Mouse (Mus musculus) embryo, embryonic 9.5 days (tissue): ENCODE results near the gene Ntm.

Experiments
- DNase-seq: peaks from one replicate; pipeline ENCODE4 v3.0.0-alpha.2; 2017; ENCODE audit errors: extremely low spot score

Ntm gene

DNA sequence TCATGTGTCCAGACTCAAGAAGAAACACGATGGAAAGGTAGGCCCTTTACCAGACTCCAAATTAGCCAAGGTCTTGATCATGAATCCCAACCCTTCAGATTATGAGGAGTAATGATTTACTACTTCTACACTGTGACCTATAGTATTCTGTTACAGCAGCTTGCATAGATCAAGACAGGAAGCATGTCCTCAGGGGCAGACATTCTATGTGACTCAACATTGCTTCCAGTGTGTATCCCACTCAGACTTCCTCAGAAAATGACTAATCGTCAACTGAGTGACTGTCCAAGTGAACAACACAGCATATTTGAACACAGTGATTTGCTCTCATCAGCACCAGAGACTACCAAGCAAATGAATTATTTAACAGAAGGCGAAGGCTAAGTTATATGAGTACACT, 632.5 kb downstream of the Ntm start:
- no peak for DNase-seq

DNA sequence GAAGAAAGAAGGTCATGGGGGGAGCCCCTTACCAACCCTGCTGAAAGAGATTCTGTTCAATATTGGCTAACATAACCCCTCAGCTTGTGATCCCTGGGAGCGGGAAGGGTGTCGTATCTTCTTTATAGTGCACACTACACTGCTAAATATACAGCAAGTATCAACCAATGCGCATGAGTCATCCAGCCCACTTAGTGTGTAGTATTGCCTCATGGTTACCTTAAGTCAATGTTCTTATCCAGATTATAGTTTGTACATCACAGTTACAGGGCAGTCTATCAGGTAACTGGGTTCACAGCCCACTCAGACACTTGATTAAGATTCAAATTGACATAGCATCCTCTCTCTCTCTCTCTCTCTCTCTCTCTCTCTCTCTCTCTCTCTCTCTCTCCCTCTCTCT, 636.7 kb downstream of the Ntm start:
- DNase-seq: no peak

DNA sequence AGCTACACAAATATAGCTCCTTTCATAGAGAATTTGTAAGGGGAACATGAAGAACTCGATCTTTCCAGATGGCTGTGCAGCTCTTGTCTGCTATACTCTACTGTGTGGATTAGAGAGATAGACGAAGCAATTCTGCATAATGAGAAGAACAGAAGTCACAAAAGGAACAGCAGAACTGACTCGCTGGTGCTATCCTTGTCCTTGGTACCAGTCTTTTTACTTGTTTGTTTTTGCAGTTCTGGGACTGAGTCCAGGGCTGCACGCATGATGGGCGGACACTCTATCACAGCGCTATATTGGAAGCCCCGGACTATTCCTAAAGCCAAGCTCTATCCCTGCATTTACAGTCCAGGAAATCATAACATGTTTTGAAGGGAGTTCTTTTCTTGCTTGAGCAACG, 637.8 kb downstream of the Ntm start:
- DNase-seq: no peak

DNA sequence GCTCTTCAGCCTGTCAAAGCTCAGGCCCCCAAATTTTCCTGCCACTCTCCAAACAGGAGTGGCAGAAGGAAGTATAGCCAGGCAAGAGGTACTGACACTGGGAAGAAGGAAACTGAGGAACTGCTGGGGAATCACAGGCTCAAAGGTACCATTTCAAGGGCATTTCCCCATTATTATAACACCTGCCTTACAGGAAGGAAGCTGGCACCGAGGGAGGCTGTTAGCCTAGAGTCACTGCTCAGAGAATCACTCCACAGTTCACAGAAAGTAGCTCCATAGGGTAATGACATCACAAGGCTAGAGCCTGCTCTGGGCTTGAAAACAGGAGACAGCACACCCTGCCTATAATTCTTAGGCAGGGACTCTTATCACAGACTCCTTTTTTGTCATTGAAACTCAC, 643.7 kb downstream of the Ntm start:
- DNase-seq: no peak

DNA sequence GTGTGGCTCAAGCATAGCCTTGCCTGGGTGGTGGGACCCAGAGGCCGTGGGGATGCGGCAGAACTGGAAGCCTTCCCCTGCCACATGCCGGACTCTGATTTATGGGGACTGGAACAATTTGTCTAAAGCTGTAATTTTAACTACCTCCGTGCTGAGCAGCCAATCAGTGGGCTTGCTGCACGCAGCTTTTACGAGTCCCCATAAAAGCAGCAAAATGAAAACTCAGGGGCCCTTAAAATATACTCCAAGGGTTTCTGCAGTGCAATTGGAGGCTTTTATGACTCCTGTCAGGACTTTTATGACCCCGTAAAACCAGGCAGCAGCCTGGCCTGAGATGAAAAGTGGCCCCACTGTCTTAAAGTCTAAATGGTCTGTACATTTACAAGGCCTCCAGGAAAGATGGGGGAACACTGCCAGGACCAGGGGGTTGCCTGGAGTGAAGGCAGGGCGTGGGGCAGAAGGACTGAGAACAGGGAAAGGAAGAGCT, 644.2 kb downstream of the Ntm start:
- DNase-seq: peak; percentile 15

DNA sequence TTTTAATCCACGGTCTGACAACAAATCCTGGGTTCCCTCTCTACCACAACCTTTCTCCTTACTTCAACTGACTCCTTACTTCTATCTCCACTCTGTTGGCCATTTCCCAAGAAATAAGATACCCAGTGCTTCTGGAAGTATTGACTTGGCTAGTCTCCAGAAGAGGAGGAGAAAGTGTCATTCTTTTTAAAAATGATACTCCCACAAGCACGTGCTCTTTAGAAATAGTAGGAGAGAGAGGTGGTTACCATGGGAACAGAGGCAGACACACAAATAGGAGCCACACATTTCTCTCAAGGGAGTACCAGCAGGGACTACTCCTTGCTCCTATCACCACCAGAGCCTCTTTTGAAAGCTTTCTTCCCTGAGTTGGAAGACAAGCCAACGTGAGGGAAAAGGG, 645.3 kb downstream of the Ntm start:
- DNase-seq: peak; percentile 17

DNA sequence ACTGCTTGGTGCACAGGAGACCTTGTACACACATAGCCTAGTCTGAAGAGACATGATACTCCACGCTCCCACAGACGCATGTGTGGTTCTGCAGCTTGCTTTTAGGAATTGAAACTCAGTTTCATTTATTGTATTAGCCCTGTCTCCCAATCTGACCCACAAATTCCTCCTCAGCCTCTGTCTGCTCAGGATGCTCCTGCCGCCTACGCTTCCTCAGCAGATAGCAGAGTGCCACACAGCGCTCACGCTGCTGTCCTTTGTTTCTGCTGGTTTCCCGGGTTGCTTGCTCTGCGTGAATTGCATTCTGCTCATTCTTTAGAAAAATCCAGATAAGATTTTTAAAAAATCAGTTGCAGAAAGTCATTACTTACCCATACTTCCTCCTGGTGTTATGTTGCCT, 647.1 kb downstream of the Ntm start:
- DNase-seq: no peak

DNA sequence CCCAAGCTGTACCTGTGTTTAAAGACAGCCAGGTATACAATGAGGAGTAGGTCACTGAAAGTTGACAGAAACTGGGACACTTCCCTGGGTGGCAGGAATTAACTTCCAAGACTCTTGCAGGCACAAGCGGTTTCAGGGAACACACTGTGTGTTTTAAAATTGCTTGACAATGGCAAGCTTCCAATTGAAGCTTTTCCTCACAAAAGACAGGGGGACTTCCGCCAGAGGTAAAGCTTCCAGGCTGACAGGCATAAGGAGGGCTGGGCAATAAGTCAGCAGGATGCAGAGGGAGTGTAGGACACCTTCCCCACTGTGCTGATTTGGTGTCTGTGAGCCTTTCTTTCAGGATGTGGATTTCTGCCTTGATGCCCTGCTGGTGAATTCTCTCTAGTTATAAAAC, 656.0 kb downstream of the Ntm start:
- DNase-seq: no peak

DNA sequence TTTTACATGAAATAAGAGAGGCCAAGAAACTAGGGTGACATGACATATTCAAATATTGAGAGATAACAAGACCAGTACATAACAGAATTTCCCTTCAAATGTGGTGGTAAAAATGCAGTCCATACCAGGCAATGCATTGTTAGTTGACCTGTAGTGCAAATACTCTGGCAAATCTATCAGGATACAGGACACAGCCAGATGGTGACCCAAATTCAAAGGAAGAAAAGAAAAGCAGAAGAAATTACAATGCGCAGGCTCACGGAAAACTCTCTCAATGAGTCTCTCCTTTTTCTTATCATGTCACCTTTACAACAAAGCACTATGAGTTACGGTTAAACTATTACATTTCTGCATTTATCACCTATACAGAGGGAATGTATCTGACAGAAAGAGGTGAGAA, 664.6 kb downstream of the Ntm start:
- DNase-seq: no peak

DNA sequence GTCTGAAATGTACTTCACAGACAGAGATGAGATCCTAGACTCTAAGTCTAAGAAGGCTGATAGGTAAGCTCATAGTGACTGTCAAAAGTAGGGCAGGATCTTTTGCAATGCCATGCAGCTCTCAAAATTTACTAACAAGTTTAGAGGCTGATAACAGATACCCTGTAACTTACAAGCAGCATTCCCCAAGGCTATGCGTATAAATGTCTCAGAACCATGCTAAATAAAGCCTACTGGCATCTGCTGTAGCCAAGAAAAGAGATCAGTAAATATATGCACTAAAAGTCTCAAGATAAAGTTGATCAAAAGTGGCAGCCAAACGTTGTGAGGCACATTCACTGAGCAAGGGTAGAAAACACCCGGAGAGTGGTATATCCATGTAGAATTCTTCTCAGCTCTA, 666.2 kb downstream of the Ntm start:
- no peak for DNase-seq

DNA sequence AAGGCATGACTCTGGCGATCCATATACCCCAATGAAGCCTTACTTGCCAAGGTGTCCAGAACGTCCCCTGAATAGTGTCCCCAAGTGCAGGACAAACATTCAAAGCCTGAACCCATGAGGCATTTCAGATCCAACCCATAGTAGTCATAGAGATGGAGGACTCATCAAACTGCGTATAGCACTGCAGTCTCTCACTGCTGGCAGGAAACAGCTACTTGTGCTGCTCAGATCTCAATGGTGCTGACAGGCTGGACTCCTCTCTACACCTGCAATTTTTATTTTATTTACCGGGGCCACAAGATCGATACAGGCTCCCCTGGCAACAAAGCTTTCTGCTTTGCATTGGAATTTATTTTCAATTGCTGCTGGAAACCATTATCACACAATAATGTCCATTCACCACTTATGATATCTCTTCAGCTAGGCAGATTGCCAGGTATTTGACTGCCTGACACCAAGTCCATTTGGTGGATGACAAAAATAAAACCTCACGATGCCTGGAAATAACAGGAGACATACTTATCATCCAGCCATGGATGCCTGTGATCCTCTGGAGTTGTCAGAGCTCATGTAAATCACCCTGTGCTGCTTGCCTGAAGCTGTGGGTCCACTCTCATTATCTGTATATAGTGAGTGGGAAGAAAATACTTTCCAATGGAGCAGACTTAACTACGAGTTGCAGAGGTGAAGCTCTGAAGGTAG, 674.8 kb downstream of the Ntm start:
- no peak for DNase-seq

DNA sequence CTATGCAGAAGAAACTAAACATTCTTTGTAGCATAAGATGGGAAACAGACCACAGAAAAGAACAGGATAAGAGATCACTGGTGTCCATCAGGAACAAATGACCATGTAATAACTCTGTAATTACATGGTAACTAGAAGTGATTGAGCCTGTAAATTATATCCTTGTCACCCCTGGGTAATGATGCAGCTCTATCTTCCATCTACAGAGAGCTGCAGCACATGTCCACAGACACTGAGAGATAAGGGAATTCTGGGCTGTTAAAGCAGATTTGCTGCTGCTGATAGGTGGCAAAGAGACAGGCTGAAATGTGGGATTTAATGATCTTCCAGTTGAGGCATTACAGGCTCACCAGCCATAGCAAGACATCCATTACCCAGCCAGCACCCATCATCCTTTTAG, 677.8 kb downstream of the Ntm start:
- no peak for DNase-seq

DNA sequence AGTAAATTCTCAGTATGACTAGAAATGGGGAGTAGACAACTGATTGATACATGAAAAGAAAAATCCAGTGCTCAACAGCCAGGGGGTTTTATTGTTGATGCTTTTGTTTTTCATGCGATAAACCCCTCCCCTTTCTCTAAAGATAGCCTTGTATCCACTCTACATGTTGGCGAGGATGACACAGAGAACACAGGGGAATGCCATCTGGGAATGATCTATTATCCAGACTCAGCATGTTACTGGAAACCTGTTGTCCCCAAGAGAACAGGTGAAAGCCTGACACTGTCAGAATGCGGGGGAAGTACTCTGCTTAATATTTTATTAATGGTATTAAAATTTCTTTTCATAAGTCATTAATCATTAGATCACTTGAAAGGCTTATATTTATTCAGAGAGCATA, 690.1 kb downstream of the Ntm start:
- no peak for DNase-seq

DNA sequence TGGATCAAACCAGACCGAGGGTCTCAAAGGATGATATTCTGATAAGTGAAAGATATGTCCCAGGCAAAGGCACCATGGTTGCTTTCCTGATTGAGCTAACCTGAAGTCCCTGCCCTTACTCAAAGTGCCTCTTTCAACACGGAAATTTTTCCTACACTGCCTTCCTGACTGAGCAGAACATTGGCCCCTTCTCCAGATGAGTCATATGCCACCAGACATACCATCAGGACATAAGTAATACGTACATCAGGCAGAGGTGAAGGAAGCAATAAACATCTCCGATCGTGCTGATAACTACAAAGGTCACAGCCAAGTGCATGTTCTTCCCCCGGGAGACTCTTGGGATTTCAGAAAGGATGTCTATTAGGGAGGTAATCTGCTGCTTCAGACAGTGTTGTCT, 693.0 kb downstream of the Ntm start:
- no peak for DNase-seq

DNA sequence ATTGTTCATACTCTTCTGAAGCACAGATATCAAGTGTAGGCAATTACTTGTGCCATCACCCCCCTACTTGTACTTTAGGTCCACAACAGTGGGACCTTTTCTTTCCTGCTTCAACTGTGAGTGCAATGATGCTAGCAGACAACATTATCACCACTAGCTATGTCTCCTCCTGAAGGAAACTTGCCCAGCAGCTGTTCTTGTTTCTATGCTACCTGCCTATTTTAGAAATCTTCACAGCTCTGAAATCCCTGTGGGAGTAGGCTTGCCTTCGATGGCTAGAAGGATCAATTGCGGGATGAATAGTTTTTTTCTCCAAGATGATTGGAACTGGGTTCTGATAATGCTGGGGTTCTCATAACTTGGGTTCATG, 693.7 kb downstream of the Ntm start:
- DNase-seq: no peak

DNA sequence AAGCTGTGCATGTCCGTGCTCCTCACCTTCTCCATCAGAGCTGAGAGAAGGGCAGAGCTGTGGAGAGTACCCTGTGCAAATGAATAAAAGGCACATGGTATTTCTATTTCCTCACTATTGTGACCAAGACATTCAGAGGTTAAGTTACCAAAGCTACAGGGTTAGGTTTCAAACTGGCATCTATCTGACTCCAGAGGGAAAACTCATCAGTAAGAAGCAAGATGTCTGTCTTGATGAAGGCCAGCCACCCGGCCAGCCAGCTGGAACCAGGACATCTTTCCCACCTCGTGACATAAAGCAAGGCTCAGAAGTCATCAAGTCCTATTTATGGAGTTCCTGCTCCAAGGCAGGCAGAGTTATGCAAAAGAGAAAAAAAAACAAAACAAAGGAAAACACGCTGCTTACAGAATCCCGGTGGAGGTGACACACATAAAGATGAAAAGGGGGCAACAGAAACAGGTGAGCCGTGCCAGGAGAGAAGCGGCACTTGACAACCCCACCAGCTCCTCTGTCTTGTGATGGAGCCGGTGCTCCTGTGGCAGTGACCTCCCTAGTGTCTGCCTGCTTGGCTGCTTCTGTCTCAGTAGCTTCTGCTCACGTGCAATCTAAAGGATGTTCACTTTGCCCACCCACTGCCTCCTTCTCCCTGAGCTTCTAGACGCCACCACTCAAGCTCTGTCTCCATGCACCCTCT, 694.2 kb downstream of the Ntm start:
- peak; percentile 9 for DNase-seq

DNA sequence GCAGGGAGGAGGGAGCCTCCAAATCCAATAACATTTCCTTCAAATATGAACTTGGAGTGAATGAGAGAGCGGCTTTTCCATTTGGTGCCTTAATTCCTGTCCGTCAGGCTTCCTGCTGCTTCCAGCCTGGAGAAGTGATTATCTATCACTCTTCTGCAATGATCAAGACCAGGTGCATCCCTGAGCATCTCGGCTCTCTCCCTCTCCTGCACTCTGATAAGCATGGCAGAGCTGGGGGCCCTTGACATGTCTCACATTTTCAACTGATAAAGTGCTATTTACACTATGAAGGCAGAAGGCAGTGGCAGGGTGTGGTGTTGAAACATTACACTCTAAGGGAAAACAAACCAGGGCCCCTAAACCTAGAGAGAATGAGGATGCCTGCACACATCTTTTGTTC, 695.3 kb downstream of the Ntm start:
- DNase-seq: no peak

DNA sequence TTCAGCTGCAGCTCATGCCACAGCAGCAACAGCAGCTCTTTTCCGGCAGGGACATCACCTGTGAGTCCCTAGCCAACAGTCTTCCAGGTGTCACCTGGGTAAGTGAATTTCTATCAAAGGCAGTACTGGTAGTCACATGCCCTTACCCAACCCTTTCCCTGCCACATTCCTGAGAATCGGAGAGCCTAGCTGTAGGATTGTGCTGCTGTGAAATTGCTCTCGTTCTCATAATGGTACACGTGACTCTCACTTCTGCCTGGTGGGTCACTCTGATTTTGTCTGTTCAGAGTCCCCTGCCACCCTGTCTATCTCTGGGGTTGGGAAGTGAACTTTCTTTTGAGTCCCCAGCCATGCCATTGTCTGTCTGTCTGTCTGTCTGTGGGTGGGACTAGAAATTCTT, 697.8 kb downstream of the Ntm start:
- DNase-seq: no peak

DNA sequence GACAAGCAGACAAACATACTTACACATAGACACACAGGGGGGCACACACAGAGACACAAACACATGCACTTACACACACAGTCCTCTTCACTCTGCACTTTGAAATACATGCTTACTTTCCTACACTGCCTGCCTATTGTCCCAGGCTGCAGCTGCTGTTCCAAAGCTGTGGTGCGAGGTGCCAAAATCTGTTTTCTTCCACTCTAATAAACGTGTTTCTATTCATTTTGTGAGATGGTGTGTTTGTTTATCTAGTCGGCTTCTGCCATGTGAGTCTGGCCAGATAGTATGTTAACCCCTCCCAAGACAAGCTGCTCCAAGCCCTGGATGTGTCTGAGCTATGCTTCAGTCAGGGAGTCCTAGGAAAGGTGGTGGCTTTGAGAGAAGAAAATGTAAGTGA, 700.1 kb downstream of the Ntm start:
- DNase-seq: no peak

DNA sequence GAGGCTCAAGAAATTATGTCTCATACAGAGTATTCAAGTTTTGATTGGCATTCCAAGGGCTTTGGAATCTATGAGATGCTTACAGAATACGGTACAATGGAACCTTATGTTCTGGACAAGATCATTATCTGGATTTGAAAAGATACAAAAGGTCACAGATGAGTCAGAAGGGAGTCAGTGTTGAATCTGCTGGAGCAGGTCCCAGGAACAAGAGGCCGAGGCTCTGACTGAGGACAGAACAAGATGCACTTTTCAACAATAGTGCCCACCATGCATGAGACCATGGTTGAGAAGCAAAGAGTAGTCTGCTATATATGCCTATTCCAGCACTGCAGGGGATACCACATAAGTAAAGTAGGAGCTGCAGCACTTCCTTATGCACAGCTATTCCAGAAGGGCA, 710.1 kb downstream of the Ntm start:
- DNase-seq: no peak

DNA sequence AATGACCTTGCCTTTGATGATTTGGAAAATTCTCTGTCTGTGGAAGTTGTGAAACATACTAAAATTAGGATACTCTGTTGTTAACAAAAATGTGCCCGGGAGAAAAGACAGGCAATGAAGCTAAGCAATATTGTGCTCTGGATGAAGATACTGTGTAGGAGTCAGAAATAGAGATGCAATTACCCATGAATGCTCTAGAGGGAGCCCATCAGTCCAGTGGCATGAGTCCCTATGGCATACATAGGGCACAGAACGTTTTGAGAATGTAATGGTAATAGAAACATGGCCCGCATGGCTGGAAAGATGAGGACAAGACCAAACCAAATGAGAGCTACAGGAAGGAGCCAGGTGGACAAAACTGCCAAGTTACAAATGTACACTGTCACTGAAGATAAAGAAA, 712.1 kb downstream of the Ntm start:
- no peak for DNase-seq

DNA sequence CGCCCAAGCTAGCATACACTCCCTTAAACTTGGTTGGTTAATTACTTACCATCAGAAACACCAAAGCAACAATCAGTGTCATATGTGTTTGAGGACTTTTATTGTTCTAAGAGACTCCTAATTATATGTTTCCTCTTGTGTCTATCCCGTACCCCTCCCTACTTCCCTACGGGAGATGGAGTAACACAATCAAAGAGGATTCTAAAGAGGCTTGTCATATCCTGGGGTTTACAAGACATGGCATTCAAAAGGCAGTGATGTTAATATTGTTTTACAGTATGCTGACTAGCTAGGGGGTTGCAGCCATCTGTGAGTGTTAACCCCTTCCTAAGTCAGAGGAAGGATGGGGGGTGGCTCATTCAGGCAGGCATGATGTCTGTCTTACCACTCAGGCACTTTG, 715.1 kb downstream of the Ntm start:
- no peak for DNase-seq

DNA sequence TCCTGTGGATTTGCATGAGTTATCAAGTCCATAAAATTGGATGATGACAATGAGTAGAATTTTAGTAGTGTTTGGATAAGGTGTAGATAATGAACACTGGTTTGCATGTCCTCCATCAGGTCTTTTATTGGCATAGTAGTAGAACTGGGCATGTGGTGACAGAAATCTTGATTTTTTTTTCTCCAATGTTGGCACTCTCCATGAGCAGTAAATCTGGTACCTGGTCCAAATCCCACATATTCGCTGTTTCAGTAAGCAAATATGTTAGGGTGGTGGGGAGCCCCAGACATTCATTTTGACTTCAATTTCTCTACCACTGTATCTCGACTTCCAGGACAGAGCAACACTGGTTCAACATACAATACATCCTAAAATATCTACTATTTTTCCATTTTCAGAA, 718.9 kb downstream of the Ntm start:
- DNase-seq: no peak
